Mouse (Mus musculus): ENCODE measurements around the gene Il17a.

The Il17a gene

GRCm38 (mm10) chr1:20774026-20774730 is 43.5 kb downstream of the Il17a start:
- CTCF ChIA-PET: interaction anchor here in 1 of 4 experiments (1.5 kb wide), 1 partner anchor 28 kb away, joined by 4 read pairs; no protein-coding TSS in a partner anchor

GRCm38 (mm10) chr1:20778366-20778765 is 47.7 kb downstream of the Il17a start:
- ChIA-PET CTCF (no interaction called here), POLR2A (interaction anchor here in 1 of 4 experiments (0.9 to 2.9 kb wide), 3 partner anchors 11 to 17 kb away, joined by 4 to 10 read pairs (median 6); no protein-coding TSS in a partner anchor)

More at GRCm38 (mm10) chr1:20774026-20774730, 43.5 kb downstream of the Il17a start:
- POLR2A ChIA-PET: interaction anchor here in 3 of 4 experiments (1.0 to 1.5 kb wide), 4 partner anchors 10 to 43 kb away, joined by 3 to 5 read pairs (median 4); no protein-coding TSS in a partner anchor

Measured in embryonic stem cell, embryonic (primary cell).